In genomic region chr6:124413770-124414149, GRCm38 (mm10) we compare ENCODE assay signal across 8 mouse cellular contexts. TPM values are rescaled to one million over a fixed set of nuclear protein-coding genes. Genes with fewer than 3 reads are reported as not detected.
DNase-seq lines count a peak whose midpoint lies in the region; ATAC-seq and TF ChIP-seq lines count a peak whose summit lies in the region.

No protein-coding gene starts in this region.

- no peak for TF ChIP-seq CTCF in layer of hippocampus, adult 2 months (conservative IDR thresholded peaks at IDR 0.05)

- H3K4me2 ChIP-seq in embryonic facial prominence, embryonic 13.5 days: peak overlapping the region; percentile 79
- peak overlapping the region; percentile 82 for H3K4me2 ChIP-seq in intestine, embryonic 14.5 days (ENCODE audit: low read length)
- H3K4me2 ChIP-seq in midbrain, embryonic 16.5 days (ENCODE audit: low read length): peak overlapping the region; percentile 81

- H3K27ac ChIP-seq in layer of hippocampus, adult 2 months: peak overlapping the region; percentile 96; the same call in 1 of the 2 replicates
- H3K27ac ChIP-seq in embryonic facial prominence, embryonic 13.5 days: peak overlapping the region; percentile 87
- no peak overlapping the region for H3K27ac ChIP-seq in intestine, embryonic 14.5 days (ENCODE audit: low read depth)
- H3K27ac ChIP-seq in midbrain, embryonic 16.5 days (ENCODE audit: low read length): peak overlapping the region; percentile 81; the same call in 1 of the 2 replicates

- no peak for ATAC-seq in embryonic facial prominence, embryonic 13.5 days (ENCODE audit: insufficient number of reproducible peaks, insufficient read depth, low FRiP score, low TSS enrichment, low read depth)
- no peak for ATAC-seq in intestine, embryonic 14.5 days (replicated peaks; ENCODE audit: low FRiP score, low TSS enrichment, low read depth)
- no peak for ATAC-seq in midbrain, embryonic 16.5 days
- no peak for ATAC-seq in activated CD4-positive, CD25-positive, alpha-beta regulatory T cell, adult 4 months

- no peak for DNase-seq in layer of hippocampus, adult 2 months (ENCODE audit: low spot score in 2 of 2)
- DNase-seq in layer of hippocampus, adult 9-11 months: no peak
- peak; percentile 27 for DNase-seq in intestine, embryonic 14.5 days (ENCODE audit: low spot score)
- DNase-seq in thymus, postnatal 0 days (ENCODE audit: low spot score): no peak
- no peak for DNase-seq in gastrocnemius, postnatal 36 days

- 43% methylated on average over 3 of the region's 3 CpGs for WGBS in embryonic facial prominence, embryonic 13.5 days
- WGBS in intestine, embryonic 14.5 days: 62% methylated on average over 3 of the region's 3 CpGs
- WGBS in midbrain, embryonic 16.5 days: 63% methylated on average over 3 of the region's 3 CpGs

- peak overlapping the region; percentile 83 for H3K4me3 ChIP-seq in layer of hippocampus, adult 2 months
- H3K4me3 ChIP-seq in embryonic facial prominence, embryonic 13.5 days: peak overlapping the region; percentile 86
- H3K4me3 ChIP-seq in intestine, embryonic 14.5 days (ENCODE audit: low read depth, low read length): peak overlapping the region; percentile 80
- H3K4me3 ChIP-seq in midbrain, embryonic 16.5 days (ENCODE audit: low read depth, low read length): peak overlapping the region; percentile 74

- H3K9ac ChIP-seq in embryonic facial prominence, embryonic 13.5 days: peak overlapping the region; percentile 89
- peak overlapping the region; percentile 83 for H3K9ac ChIP-seq in intestine, embryonic 14.5 days (ENCODE audit: low read length)
- H3K9ac ChIP-seq in midbrain, embryonic 16.5 days (ENCODE audit: low read depth, low read length): peak overlapping the region; percentile 86

- peaks cover 30% of the 10 kb centered on the region for H3K36me3 ChIP-seq in embryonic facial prominence, embryonic 13.5 days
- peaks cover 21% of the 10 kb centered on the region for H3K36me3 ChIP-seq in intestine, embryonic 14.5 days (ENCODE audit: control insufficient read depth, insufficient read depth, low read length)
- peaks cover 6% of the 10 kb centered on the region for H3K36me3 ChIP-seq in midbrain, embryonic 16.5 days (ENCODE audit: control insufficient read depth, insufficient read depth, low read length)

- intact Hi-C loops in gastrocnemius, postnatal 36 days (cut with DNase I): no loop called here

- H3K4me1 ChIP-seq in embryonic facial prominence, embryonic 13.5 days: peaks cover 20% of the 10 kb centered on the region
- H3K4me1 ChIP-seq in intestine, embryonic 14.5 days (replicated peaks; ENCODE audit: control insufficient read depth, insufficient read depth, low read length): peaks cover 2% of the 10 kb centered on the region; the same call in 1 of the 2 replicates
- peaks cover 20% of the 10 kb centered on the region for H3K4me1 ChIP-seq in midbrain, embryonic 16.5 days (ENCODE audit: control insufficient read depth, insufficient read depth, low read length)

- H3K27me3 ChIP-seq in embryonic facial prominence, embryonic 13.5 days: no peaks in the 10 kb centered on the region
- H3K27me3 ChIP-seq in intestine, embryonic 14.5 days (replicated peaks; ENCODE audit: control insufficient read depth, insufficient read depth, low read length): no peaks in the 10 kb centered on the region
- no peaks in the 10 kb centered on the region for H3K27me3 ChIP-seq in midbrain, embryonic 16.5 days (ENCODE audit: control insufficient read depth, insufficient read depth, low read depth, low read length)

- no peaks in the 10 kb centered on the region for H3K9me3 ChIP-seq in embryonic facial prominence, embryonic 13.5 days
- H3K9me3 ChIP-seq in intestine, embryonic 14.5 days (ENCODE audit: control insufficient read depth, low read length): no peaks in the 10 kb centered on the region
- H3K9me3 ChIP-seq in midbrain, embryonic 16.5 days (replicated peaks; ENCODE audit: control insufficient read depth, low read length, poor library complexity, severe bottlenecking): no peaks in the 10 kb centered on the region

RNA-seq across cellular contexts. Expression of gene Pex5, which starts 1.1 kb away (rescaled TPM):
- total RNA-seq in layer of hippocampus, adult 2 months (2021): 10 to 100 TPM; 50.1 to 53.5 TPM
- polyA plus RNA-seq in embryonic facial prominence, embryonic 13.5 days (2015; fragmentation: Nextera tagmentation; extraction: Ambion mirVana): 47.5 and 54.0 TPM in 2 replicates
- 34.0 and 37.8 TPM in 2 replicates for polyA plus RNA-seq in intestine, embryonic 14.5 days (2014; fragmentation: Nextera tagmentation; extraction: Ambion mirVana)
- polyA plus RNA-seq in midbrain, embryonic 16.5 days (2015; fragmentation: Nextera tagmentation; extraction: Ambion mirVana): 75.5 and 77.7 TPM in 2 replicates
- polyA plus RNA-seq in thymus, postnatal 0 days (2015; fragmentation: Nextera tagmentation; extraction: Ambion mirVana): 26.4 and 29.9 TPM in 2 replicates
- polyA plus RNA-seq in activated CD4-positive, CD25-positive, alpha-beta regulatory T cell, adult 4 months (2017; shearing (Covaris generic)): 10 to 100 TPM in 1 of 2 experiments, 1 to 10 TPM in 1; 6.9 to 11.6 TPM
- total RNA-seq in gastrocnemius, postnatal 36 days (2021): 10 to 100 TPM; 21.1 to 22.0 TPM

RNA-seq across cellular contexts. Expression of gene Clstn3, which starts 50.8 kb away (rescaled TPM):
- total RNA-seq in layer of hippocampus, adult 2 months (2021): 100 to 1,000 TPM; 265 to 268 TPM
- polyA plus RNA-seq in embryonic facial prominence, embryonic 13.5 days (2015; fragmentation: Nextera tagmentation; extraction: Ambion mirVana): 11.6 and 11.7 TPM in 2 replicates
- 4.7 and 5.4 TPM in 2 replicates for polyA plus RNA-seq in intestine, embryonic 14.5 days (2014; fragmentation: Nextera tagmentation; extraction: Ambion mirVana)
- polyA plus RNA-seq in midbrain, embryonic 16.5 days (2015; fragmentation: Nextera tagmentation; extraction: Ambion mirVana): 151 and 183 TPM in 2 replicates
- 2.7 and 2.9 TPM in 2 replicates for polyA plus RNA-seq in thymus, postnatal 0 days (2015; fragmentation: Nextera tagmentation; extraction: Ambion mirVana)
- not detected for polyA plus RNA-seq in activated CD4-positive, CD25-positive, alpha-beta regulatory T cell, adult 4 months (2017; shearing (Covaris generic))
- 1 to 10 TPM in 1 of 2 experiments, under 1 TPM in 1; 0.66 to 1.0 TPM for total RNA-seq in gastrocnemius, postnatal 36 days (2021)

Comparison
In these comparisons a context has a peak if more than half of its experiments do, and no peak if none do; other contexts are left out.
1. RNA of gene Clstn3, which starts 50.8 kb away (polyA plus RNA-seq): 151 to 183 TPM in midbrain, embryonic 16.5 days; 11.6 to 11.7 TPM in embryonic facial prominence, embryonic 13.5 days, 4.7 to 5.4 TPM in intestine, embryonic 14.5 days, 2.7 to 2.9 TPM in thymus, postnatal 0 days and not detected in activated CD4-positive, CD25-positive, alpha-beta regulatory T cell, adult 4 months; every median in the first group is over 10 times any median in the second.
2. Peak in every context shown above with its lines, with median percentiles within 50 percentile points of each other: H3K4me3 ChIP-seq, H3K4me2 ChIP-seq and H3K9ac ChIP-seq.